Mouse (Mus musculus) MEL (cell line): ENCODE results near the gene Baiap2.

Experiments
- BHLHE40 ChIP-seq: IDR thresholded peaks from 2 replicates; pipeline ENCODE4 v1.6.1; 2012; ENCODE audit warnings: low read depth, mild to moderate bottlenecking, inconsistent platforms, low read length, improper control_type of control experiment, borderline replicate concordance
- CTCF ChIP-seq, 3 experiments: IDR thresholded peaks in 2 of 3; conservative IDR thresholded peaks in 1 of 3; 2 replicates each; pipeline ENCODE4 v1.5.1; 2011 to 2012; ENCODE audit warnings: low read length in 3 of 3, low read depth in 2 of 3, mild to moderate bottlenecking in 2 of 3, improper control_type of control experiment in 1 of 3, inconsistent platforms in 1 of 3, mixed read lengths in 1 of 3, moderate library complexity in 1 of 3; ENCODE audit not compliant: control insufficient read depth in 1 of 3, insufficient read depth in 1 of 3, poor library complexity in 1 of 3, severe bottlenecking in 1 of 3
- MAFK ChIP-seq: IDR thresholded peaks from 2 replicates; pipeline ENCODE4 v1.6.1; 2011; ENCODE audit warnings: low read depth, mild to moderate bottlenecking, low read length, improper control_type of control experiment, borderline replicate concordance
- POLR2A ChIP-seq, 2 experiments: IDR thresholded peaks; 2 replicates each; pipeline ENCODE4 v1.6.1; 2011 to 2012; ENCODE audit warnings: low read length in 2 of 2, mild to moderate bottlenecking in 2 of 2, control low read depth in 1 of 2, improper control_type of control experiment in 1 of 2, low read depth in 1 of 2, moderate library complexity in 1 of 2; ENCODE audit not compliant: control insufficient read depth in 1 of 2, insufficient read depth in 1 of 2, poor library complexity in 1 of 2
- RAD21 ChIP-seq: IDR thresholded peaks from 2 replicates; pipeline ENCODE4 v1.6.1; 2011; ENCODE audit warnings: mild to moderate bottlenecking, low read depth, low read length, improper control_type of control experiment

DNA sequence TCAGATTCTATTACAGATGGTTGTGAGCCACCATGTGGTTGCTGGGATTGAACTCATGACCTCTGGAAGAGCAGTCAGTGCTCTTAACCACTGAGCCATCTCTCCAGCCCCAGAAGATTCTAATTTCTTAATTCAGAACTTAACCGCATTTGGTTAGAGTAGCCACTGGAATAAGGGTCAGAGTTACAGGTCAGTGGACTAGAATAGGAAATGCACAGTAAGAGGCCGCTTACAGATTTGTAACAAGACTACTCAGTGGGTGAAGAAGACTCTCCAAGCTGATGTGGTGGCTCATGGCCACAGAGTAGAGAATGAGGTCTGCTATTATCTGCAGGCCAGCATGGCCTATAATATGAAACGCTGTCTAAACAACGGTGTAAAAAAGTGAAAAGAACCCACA, 39.7 kb upstream of the Baiap2 start:
- no peak for TF ChIP-seq MAFK
- no peak for TF ChIP-seq RAD21
- no peak for TF ChIP-seq POLR2A (IDR thresholded peaks at IDR 0.05; ENCODE audit: control insufficient read depth in 1 of 2, insufficient read depth in 1 of 2, low read depth in 1 of 2, low read length in 2 of 2, poor library complexity in 1 of 2)
- no peak for TF ChIP-seq CTCF (IDR thresholded peaks at IDR 0.05 in 2 of 3, conservative IDR thresholded peaks at IDR 0.05 in 1 of 3; ENCODE audit: control insufficient read depth in 1 of 3, insufficient read depth in 1 of 3, low read depth in 2 of 3, low read length in 3 of 3, poor library complexity in 1 of 3, severe bottlenecking in 1 of 3)
- TF ChIP-seq BHLHE40: no peak
